Mouse (Mus musculus) E14TG2a.4 (cell line): ENCODE results near the gene Ndufa5.

Source experiments
- H3K27me3 ChIP-seq: 2 replicates; pipeline ENCODE4 v1.6.1; 2014; ENCODE audit warnings: low read length, control low read depth; ENCODE audit not compliant: insufficient read depth
- H3K36me3 ChIP-seq: 2 replicates; pipeline ENCODE4 v1.6.1; 2014; ENCODE audit warnings: low read length, control low read depth; ENCODE audit not compliant: insufficient read depth
- H3K4me1 ChIP-seq: replicated peaks from 2 replicates; pipeline ENCODE4 v1.6.1; 2014; ENCODE audit warnings: low read depth, low read length, control low read depth
- H3K4me3 ChIP-seq: replicated peaks from 2 replicates; pipeline ENCODE4 v1.5.1; 2014; ENCODE audit warnings: mild to moderate bottlenecking, low read length
- H3K9me3 ChIP-seq: 2 replicates; pipeline ENCODE4 v1.6.1; 2014; ENCODE audit warnings: low read length, control low read depth
- CTCF ChIP-seq: conservative IDR thresholded peaks from 2 replicates; pipeline ENCODE4 v1.5.1; 2014; ENCODE audit warnings: low read length
- NANOG ChIP-seq: IDR thresholded peaks from 2 replicates; pipeline ENCODE4 v1.6.1; 2014; ENCODE audit warnings: borderline replicate concordance, low read length, mixed read lengths
- POU5F1 ChIP-seq: IDR thresholded peaks from 2 replicates; pipeline ENCODE4 v1.6.1; 2014; ENCODE audit warnings: low read length, borderline replicate concordance

The Ndufa5 gene

GRCm38 (mm10) chr6:24486530-24486929, 41.3 kb downstream of the Ndufa5 start:
- Histone ChIP-seq H3K9me3 (no peaks in the 10 kb centered on the region), H3K36me3 (no peaks in the 10 kb centered on the region), H3K4me1 (no peaks in the 10 kb centered on the region), H3K27me3 (no peaks in the 10 kb centered on the region), H3K4me3 (no peak overlapping the region)
- TF ChIP-seq CTCF = no peak
- no peak for TF ChIP-seq NANOG
- TF ChIP-seq POU5F1 = no peak

- Histone ChIP-seq H3K36me3 (no peaks in the 10 kb centered on the region), H3K27me3 (no peaks in the 10 kb centered on the region), H3K4me3 (no peak overlapping the region), H3K4me1 (no peaks in the 10 kb centered on the region), H3K9me3 (no peaks in the 10 kb centered on the region)
- TF ChIP-seq NANOG = no peak
- no peak for TF ChIP-seq POU5F1
- TF ChIP-seq CTCF = no peak
Observed at GRCm38 (mm10) chr6:24470571-24471132, 57.2 kb downstream of the Ndufa5 start.

- TF ChIP-seq CTCF (no peak), NANOG (no peak), POU5F1 (no peak)
- Histone ChIP-seq H3K4me1 (no peaks in the 10 kb centered on the region), H3K36me3 (no peaks in the 10 kb centered on the region), H3K9me3 (no peaks in the 10 kb centered on the region), H3K4me3 (no peak overlapping the region), H3K27me3 (no peaks in the 10 kb centered on the region)
Observed at GRCm38 (mm10) chr6:24470135-24470534, 57.7 kb downstream of the Ndufa5 start.
